Mouse (Mus musculus) bone marrow, adult 2 months (tissue): ENCODE measurements around the gene Upp2.

Experiments used
- CTCF ChIP-seq: fragments of 200-500 bp; IDR thresholded peaks from 2 replicates; pipeline ENCODE4 v1.5.1; 2011; ENCODE audit warnings: low read length, control low read depth; ENCODE audit not compliant: control insufficient read depth, insufficient read depth
- POLR2A ChIP-seq: fragments of 200-500 bp; IDR thresholded peaks from 2 replicates; pipeline ENCODE4 v1.6.1; 2011; ENCODE audit warnings: low read depth, mild to moderate bottlenecking, control low read depth, low read length, borderline replicate concordance; ENCODE audit not compliant: control insufficient read depth

DNA sequence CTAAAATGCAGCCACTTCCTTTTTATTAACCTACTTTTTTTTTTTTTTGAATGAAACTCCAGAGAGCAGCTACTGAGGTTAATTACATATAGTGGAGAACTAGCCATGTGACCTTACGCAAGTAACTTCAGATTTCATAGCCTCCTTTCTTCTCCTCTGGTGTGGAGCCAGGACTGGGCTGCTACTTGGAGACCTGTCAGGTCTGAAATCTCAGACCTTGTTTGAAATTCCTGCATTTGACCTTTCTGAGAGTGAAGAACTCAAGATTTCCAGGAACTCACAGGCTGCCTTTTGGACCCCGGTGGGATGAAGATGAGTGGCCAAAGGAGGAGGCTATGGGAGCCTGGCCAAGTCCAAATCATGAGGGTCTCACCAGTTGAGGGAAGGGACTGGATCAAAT, 7.1 kb downstream of the Upp2 start:
- TF ChIP-seq CTCF, result no peak
- no peak for TF ChIP-seq POLR2A
